Mouse (Mus musculus) CH12.LX (cell line): ENCODE results near the gene Cnpy4. TPM values are rescaled to one million over a fixed set of nuclear protein-coding genes. Genes with fewer than 3 reads are reported as not detected.

Experiments
- DNase-seq: peaks from one replicate; pipeline ENCODE4 v3.0.0-alpha.2; 2013; ENCODE audit errors: extremely low read depth
- H3K27ac ChIP-seq: 2 replicates; pipeline ENCODE4 v1.5.1; 2012; ENCODE audit warnings: low read depth, mild to moderate bottlenecking, control low read depth, moderate library complexity; ENCODE audit not compliant: insufficient read depth
- H3K27me3 ChIP-seq: replicated peaks from 2 replicates; pipeline ENCODE3; 2012; ENCODE audit warnings: inconsistent platforms
- H3K36me3 ChIP-seq, 2 experiments: replicated peaks in 1 of 2; 2 replicates each; pipeline versions ENCODE3 to v1.6.1; 2012; ENCODE audit warnings: inconsistent platforms in 1 of 2, low read length in 1 of 2, mild to moderate bottlenecking in 1 of 2, mixed read lengths in 1 of 2, moderate library complexity in 1 of 2; ENCODE audit not compliant: control insufficient read depth in 1 of 2, insufficient read depth in 1 of 2
- H3K4me1 ChIP-seq, 2 experiments: 2 replicates each; pipeline ENCODE4 v1.6.1; 2012; ENCODE audit warnings: inconsistent platforms in 1 of 2, moderate library complexity in 1 of 2; ENCODE audit not compliant: insufficient read depth in 2 of 2, control insufficient read depth in 1 of 2
- H3K4me2 ChIP-seq: 2 replicates; pipeline ENCODE4 v1.6.1; 2012; ENCODE audit warnings: low read depth, mild to moderate bottlenecking, control low read depth; ENCODE audit not compliant: poor library complexity, insufficient read depth, severe bottlenecking
- H3K4me3 ChIP-seq, 3 experiments: fragments of 150-350 bp in 1 of 3; sonication (generic) in 1 of 3; replicated peaks in 1 of 3; 2 replicates each; pipeline versions ENCODE3 to v1.5.1; 2011 to 2012; ENCODE audit warnings: low read depth in 2 of 3, low read length in 2 of 3, mild to moderate bottlenecking in 2 of 3, moderate library complexity in 2 of 3, control low read depth in 1 of 3, improper control_type of control experiment in 1 of 3, inconsistent platforms in 1 of 3, mixed read lengths in 1 of 3; ENCODE audit not compliant: poor library complexity in 1 of 3
- H3K79me2 ChIP-seq: replicated peaks from 2 replicates; pipeline ENCODE4 v1.6.1; 2012; ENCODE audit warnings: mild to moderate bottlenecking, moderate library complexity; ENCODE audit not compliant: control insufficient read depth, poor library complexity, insufficient read depth, severe bottlenecking; ENCODE audit errors: extremely low read depth
- H3K9ac ChIP-seq: 2 replicates; pipeline ENCODE4 v1.6.1; 2012; ENCODE audit warnings: low read depth, mild to moderate bottlenecking, control low read depth, moderate library complexity; ENCODE audit not compliant: insufficient read depth
- H3K9me3 ChIP-seq: replicated peaks from 2 replicates; pipeline ENCODE3; 2012; ENCODE audit warnings: low read length, inconsistent platforms, mixed read lengths
- BHLHE40 ChIP-seq: IDR thresholded peaks from 2 replicates; pipeline ENCODE4 v1.6.1; 2011; ENCODE audit warnings: mild to moderate bottlenecking, low read depth, low read length, improper control_type of control experiment
- CTCF ChIP-seq, 2 experiments: IDR thresholded peaks in 1 of 2; conservative IDR thresholded peaks in 1 of 2; 2 replicates each; pipeline ENCODE4 v1.5.1; 2011 to 2012; ENCODE audit warnings: low read depth in 2 of 2, low read length in 2 of 2, improper control_type of control experiment in 1 of 2, inconsistent platforms in 1 of 2, mild to moderate bottlenecking in 1 of 2, moderate library complexity in 1 of 2
- E2F4 ChIP-seq: IDR thresholded peaks from 2 replicates; pipeline ENCODE4 v1.6.1; 2011; ENCODE audit warnings: low read depth, low read length, improper control_type of control experiment; ENCODE audit not compliant: insufficient replicate concordance
- ELF1 ChIP-seq: IDR thresholded peaks from 2 replicates; pipeline ENCODE4 v1.6.1; 2014; ENCODE audit warnings: low read depth, mild to moderate bottlenecking, inconsistent platforms, low read length, improper control_type of control experiment
- EP300 ChIP-seq: IDR thresholded peaks from 2 replicates; pipeline ENCODE4 v1.6.1; 2011; ENCODE audit warnings: low read length, improper control_type of control experiment
- GABPA ChIP-seq: IDR thresholded peaks from 2 replicates; pipeline ENCODE4 v1.6.1; 2012; ENCODE audit warnings: low read depth, low read length, improper control_type of control experiment, inconsistent platforms; ENCODE audit not compliant: insufficient replicate concordance
- HCFC1 ChIP-seq: IDR thresholded peaks from 2 replicates; pipeline ENCODE4 v1.6.1; 2012; ENCODE audit warnings: low read depth, mild to moderate bottlenecking, inconsistent platforms, low read length, improper control_type of control experiment
- IRF4 ChIP-seq: IDR thresholded peaks from 2 replicates; pipeline ENCODE4 v1.6.1; 2014; ENCODE audit warnings: low read depth, mild to moderate bottlenecking, inconsistent platforms, low read length, improper control_type of control experiment
- KAT2A ChIP-seq: IDR thresholded peaks from 2 replicates; pipeline ENCODE4 v1.6.1; 2012; ENCODE audit warnings: low read length, improper control_type of control experiment, inconsistent platforms; ENCODE audit not compliant: insufficient replicate concordance
- MAFK ChIP-seq: IDR thresholded peaks from 2 replicates; pipeline ENCODE4 v1.6.1; 2011; ENCODE audit warnings: low read length, improper control_type of control experiment; ENCODE audit not compliant: insufficient replicate concordance
- MAZ ChIP-seq: IDR thresholded peaks from 2 replicates; pipeline ENCODE4 v1.6.1; 2012; ENCODE audit warnings: low read depth, mild to moderate bottlenecking, inconsistent platforms, low read length, improper control_type of control experiment, moderate library complexity
- MEF2A ChIP-seq: IDR thresholded peaks from 2 replicates; pipeline ENCODE4 v1.6.1; 2014; ENCODE audit warnings: low read depth, mild to moderate bottlenecking, inconsistent platforms, low read length, improper control_type of control experiment, borderline replicate concordance
- MXI1 ChIP-seq: IDR thresholded peaks from 2 replicates; pipeline ENCODE4 v1.6.1; 2011; ENCODE audit warnings: mild to moderate bottlenecking, low read depth, low read length, improper control_type of control experiment
- MYC ChIP-seq: IDR thresholded peaks from 2 replicates; pipeline ENCODE4 v1.6.1; 2011; ENCODE audit warnings: low read depth, mild to moderate bottlenecking, improper control_type of control experiment, low read length
- NELFE ChIP-seq: IDR thresholded peaks from 2 replicates; pipeline ENCODE4 v1.6.1; 2011; ENCODE audit warnings: low read depth, low read length, improper control_type of control experiment
- NRF1 ChIP-seq: IDR thresholded peaks from 2 replicates; pipeline ENCODE4 v1.6.1; 2014; ENCODE audit warnings: low read depth, mild to moderate bottlenecking, inconsistent platforms, low read length, improper control_type of control experiment, moderate library complexity
- PAX5 ChIP-seq: IDR thresholded peaks from 2 replicates; pipeline ENCODE4 v1.6.1; 2012; ENCODE audit warnings: low read length, inconsistent platforms, mixed read lengths
- POLR2A ChIP-seq: IDR thresholded peaks from 2 replicates; pipeline ENCODE4 v1.6.1; 2011; ENCODE audit warnings: low read depth, mild to moderate bottlenecking, improper control_type of control experiment, low read length
- RAD21 ChIP-seq: IDR thresholded peaks from 2 replicates; pipeline ENCODE4 v1.6.1; 2011; ENCODE audit warnings: low read depth, mild to moderate bottlenecking, low read length, improper control_type of control experiment, moderate library complexity
- SIN3A ChIP-seq: IDR thresholded peaks from 2 replicates; pipeline ENCODE4 v1.6.1; 2012; ENCODE audit warnings: low read length, improper control_type of control experiment, inconsistent platforms
- SMC3 ChIP-seq: IDR thresholded peaks from 2 replicates; pipeline ENCODE4 v1.6.1; 2011; ENCODE audit warnings: low read depth, low read length, improper control_type of control experiment
- TBP ChIP-seq: conservative IDR thresholded peaks from 2 replicates; pipeline ENCODE4 v1.6.1; 2011; ENCODE audit warnings: low read depth, low read length, improper control_type of control experiment
- TCF12 ChIP-seq: IDR thresholded peaks from 2 replicates; pipeline ENCODE4 v1.6.1; 2014; ENCODE audit warnings: low read depth, mild to moderate bottlenecking, inconsistent platforms, low read length, improper control_type of control experiment
- UBTF ChIP-seq: IDR thresholded peaks from 2 replicates; pipeline ENCODE4 v1.6.1; 2012; ENCODE audit warnings: low read depth, mild to moderate bottlenecking, inconsistent platforms, low read length, improper control_type of control experiment, moderate library complexity
- USF2 ChIP-seq: conservative IDR thresholded peaks from 2 replicates; pipeline ENCODE4 v1.6.1; 2011; ENCODE audit warnings: low read depth, low read length, improper control_type of control experiment
- ZKSCAN1 ChIP-seq: IDR thresholded peaks from 2 replicates; pipeline ENCODE4 v1.6.1; 2012; ENCODE audit warnings: low read depth, inconsistent platforms, low read length, improper control_type of control experiment, borderline replicate concordance
- ZNF384 ChIP-seq: IDR thresholded peaks from 2 replicates; pipeline ENCODE4 v1.6.1; 2012; ENCODE audit warnings: low read depth, low read length, improper control_type of control experiment, inconsistent platforms
- dilution Hi-C: fragments of 300-500 bp; cut with MboI; formaldehyde crosslinking; loops from 2 replicates; pipeline ENCODE4 v1.14.3; 2020; ENCODE audit warnings: low sequenced_read_pairs; ENCODE audit not compliant: extremely low pct_unique_long_range_greater_than_20kb, extremely low pct_ligation_motif_present
- in situ Hi-C: fragments of 300-500 bp; cut with MboI; formaldehyde crosslinking; loops from 3 replicates; pipeline ENCODE4 v1.14.3; 2019; ENCODE audit warnings: low sequenced_read_pairs, low pct_ligation_motif_present, low pct_unique_long_range_greater_than_20kb, mixed read lengths
- polyA plus RNA-seq: library from polyadenylated mRNA; unstranded; fragments of >175 nt; gene quantifications from 2 replicates; pipeline ENCODE4 v1.2.1, GENCODE M21; 2012; ENCODE audit warnings: low read depth; ENCODE audit not compliant: insufficient read length
- total RNA-seq, 2 experiments: library from RNA; depleted of rRNA; stranded (reverse); fragments of 300-350 nt in 1 of 2; fragments of >200 nt in 1 of 2; gene quantifications; 2 replicates each; pipeline ENCODE4 v1.2.3; 2012 to 2014

The Cnpy4 gene
- total RNA-seq (2012; rRNA removed) (19.2 and 22.5 TPM in 2 replicates), total RNA-seq (2014; rRNA removed) (21.6 and 26.7 TPM in 2 replicates), polyA plus RNA-seq (24.9 and 31.0 TPM in 2 replicates)

DNA sequence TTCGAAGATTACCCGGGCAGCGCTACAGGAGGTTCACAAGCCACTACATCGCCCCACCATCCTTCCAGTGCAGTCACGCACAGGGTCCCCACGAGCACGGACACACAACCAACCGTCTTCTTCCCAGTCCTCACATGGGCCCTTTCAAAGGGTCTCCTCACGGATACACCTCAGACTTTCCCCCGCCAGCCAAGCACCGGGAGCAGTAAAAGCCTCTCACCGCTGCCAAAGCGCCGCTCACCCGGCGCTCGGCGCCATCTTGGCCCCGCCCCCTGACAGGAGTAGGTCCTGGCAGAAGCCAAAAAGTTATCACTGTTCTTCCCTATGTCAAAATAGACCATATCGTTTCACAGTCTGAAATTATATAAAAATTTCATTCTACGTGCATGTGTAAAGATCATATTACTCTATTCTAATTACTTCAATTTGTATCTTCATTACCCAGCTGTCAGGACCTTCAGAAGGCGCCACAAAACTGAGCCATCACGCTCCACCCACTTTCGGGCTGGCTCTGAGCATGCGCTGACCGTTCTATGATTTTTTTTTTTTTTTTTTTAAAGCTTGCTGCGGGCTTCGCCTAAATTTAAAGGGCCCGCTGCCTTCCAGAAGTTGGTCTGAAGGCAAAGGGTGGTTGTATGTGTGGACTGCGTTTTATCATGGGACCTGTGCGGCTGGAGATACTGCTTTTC, at the start of gene Cnpy4, which contains the start of gene Taf6:
Gene Cnpy4, plus strand, starts transcription at position 536 of the 689 bp plus-strand sequence.
Gene Taf6, minus strand, starts transcription at position 502 of the 689 bp plus-strand sequence.
- H3K9ac ChIP-seq, result peak within 1 kb of the TSS; percentile 98
- peak within 1 kb of the TSS; percentile 38 for H3K27ac ChIP-seq
- H3K79me2 ChIP-seq, result 0 out of 2 replicates have a peak, but pooled peaks cover 3% of the 10 kb centered on the region
- no peaks in the 10 kb centered on the region for H3K27me3 ChIP-seq
- H3K4me1 ChIP-seq, result peaks cover 3 to 17% of the 10 kb centered on the region in 2 experiments; a peak in 3 of 4 replicates
- H3K9me3 ChIP-seq, result no peaks in the 10 kb centered on the region
- DNase-seq, result peak; percentile 87
- H3K4me3 ChIP-seq, result peak within 1 kb of the TSS; percentile 86 to 96 (median 92)
- dilution Hi-C loops, result no loop called here
- TF ChIP-seq CTCF (conservative IDR thresholded peaks at IDR 0.05 in 1 of 2, IDR thresholded peaks at IDR 0.05 in 1 of 2; ENCODE audit: low read depth in 2 of 2, low read length in 2 of 2) (no peak), PAX5 (no peak), HCFC1 (peak; percentile 75), TCF12 (peak; percentile 95), NRF1 (peak; percentile 87), MYC (0 out of 2 replicates have a peak, but pooled peaks have one; percentile 0), ZNF384 (peak; percentile 99), SIN3A (peak; percentile 91), USF2 (no peak), NELFE (peak; percentile 93), POLR2A (peak; percentile 98), EP300 (no peak), BHLHE40 (no peak), E2F4 (peak; percentile 91; the same call in 1 of the 2 replicates), SMC3 (no peak), TBP (peak; percentile 96)
- in situ Hi-C loops, result no loop called here
- H3K36me3 ChIP-seq, result peaks cover 38 to 57% of the 10 kb centered on the region in 2 experiments
- peak within 1 kb of the TSS; percentile 83 for H3K4me2 ChIP-seq

DNA sequence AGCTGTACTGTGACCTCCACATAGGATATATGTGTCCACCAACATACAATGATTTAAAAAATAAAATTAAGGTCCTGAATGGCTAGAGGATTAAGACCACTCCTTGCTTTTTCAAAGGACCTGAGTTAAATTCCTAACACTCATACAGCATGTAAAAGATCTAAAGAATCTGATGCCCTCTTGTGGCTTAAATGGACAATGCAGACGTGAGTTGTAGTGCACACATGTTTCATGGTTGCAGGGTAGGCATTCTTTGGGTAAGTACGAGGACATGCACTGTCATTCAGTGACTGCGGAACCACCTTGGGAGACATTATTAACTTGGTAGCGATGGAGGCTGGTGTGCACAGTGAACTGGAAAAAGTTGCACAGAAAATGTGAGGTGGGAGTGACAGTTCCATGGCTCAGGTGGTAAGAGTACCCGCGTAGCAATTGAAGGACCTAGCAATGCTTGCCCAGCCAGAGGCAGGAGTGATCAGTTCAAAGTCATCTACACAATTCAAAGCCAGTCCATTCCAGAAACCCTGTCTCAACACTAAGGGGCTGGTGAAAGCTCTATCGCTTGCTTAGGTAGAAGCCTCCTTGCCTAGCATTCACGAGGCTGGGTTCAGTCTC, 49.2 kb upstream of the Cnpy4 start:
- H3K4me3 ChIP-seq, result no peak overlapping the region
- no peaks in the 10 kb centered on the region for H3K9me3 ChIP-seq
- H3K79me2 ChIP-seq, result no peaks in the 10 kb centered on the region
- peaks cover 14 to 36% of the 10 kb centered on the region in 2 experiments for H3K36me3 ChIP-seq
- dilution Hi-C loops (no loop called here), in situ Hi-C loops (no loop called here)
- peak; percentile 57 for DNase-seq
- H3K4me2 ChIP-seq, result no peak overlapping the region
- H3K27ac ChIP-seq, result no peak overlapping the region
- no peaks in the 10 kb centered on the region for H3K27me3 ChIP-seq
- TF ChIP-seq RAD21 (peak; percentile 51), IRF4 (no peak), TCF12 (no peak), CTCF (conservative IDR thresholded peaks at IDR 0.05 in 1 of 2, IDR thresholded peaks at IDR 0.05 in 1 of 2; ENCODE audit: low read depth in 2 of 2, low read length in 2 of 2) (peak; percentile 51 to 71), MAFK (no peak), MXI1 (no peak), BHLHE40 (no peak), UBTF (no peak), POLR2A (no peak), SMC3 (peak; percentile 39; the same call in 1 of the 2 replicates), MYC (peak; percentile 62; the same call in 1 of the 2 replicates), GABPA (no peak), MAZ (no peak), ELF1 (no peak), MEF2A (no peak), KAT2A (no peak), ZKSCAN1 (no peak)
- H3K9ac ChIP-seq, result no peak overlapping the region
- no peaks in the 10 kb centered on the region; a peak in 2 of 4 replicates for H3K4me1 ChIP-seq
